Mouse (Mus musculus): Measurements from ENCODE around the gene Phkb. TPM values are rescaled to one million over a fixed set of nuclear protein-coding genes. Genes with fewer than 3 reads are reported as not detected.
"Not testable (repeated sequence)": the region's sequence is repeated elsewhere in the genome, so short reads cannot be mapped to it uniquely, and the experiment has no call there.

Phkb gene
- 60.5 and 61.2 TPM in 2 replicates for total RNA-seq (2021)
- long read RNA-seq, full-length matches to known transcripts: 1 of 18 reads
- long read RNA-seq, partial matches to known transcripts: 8 of 18 reads
- long read RNA-seq, other reads (novel, unspliced or antisense): 9 of 18 reads

DNA sequence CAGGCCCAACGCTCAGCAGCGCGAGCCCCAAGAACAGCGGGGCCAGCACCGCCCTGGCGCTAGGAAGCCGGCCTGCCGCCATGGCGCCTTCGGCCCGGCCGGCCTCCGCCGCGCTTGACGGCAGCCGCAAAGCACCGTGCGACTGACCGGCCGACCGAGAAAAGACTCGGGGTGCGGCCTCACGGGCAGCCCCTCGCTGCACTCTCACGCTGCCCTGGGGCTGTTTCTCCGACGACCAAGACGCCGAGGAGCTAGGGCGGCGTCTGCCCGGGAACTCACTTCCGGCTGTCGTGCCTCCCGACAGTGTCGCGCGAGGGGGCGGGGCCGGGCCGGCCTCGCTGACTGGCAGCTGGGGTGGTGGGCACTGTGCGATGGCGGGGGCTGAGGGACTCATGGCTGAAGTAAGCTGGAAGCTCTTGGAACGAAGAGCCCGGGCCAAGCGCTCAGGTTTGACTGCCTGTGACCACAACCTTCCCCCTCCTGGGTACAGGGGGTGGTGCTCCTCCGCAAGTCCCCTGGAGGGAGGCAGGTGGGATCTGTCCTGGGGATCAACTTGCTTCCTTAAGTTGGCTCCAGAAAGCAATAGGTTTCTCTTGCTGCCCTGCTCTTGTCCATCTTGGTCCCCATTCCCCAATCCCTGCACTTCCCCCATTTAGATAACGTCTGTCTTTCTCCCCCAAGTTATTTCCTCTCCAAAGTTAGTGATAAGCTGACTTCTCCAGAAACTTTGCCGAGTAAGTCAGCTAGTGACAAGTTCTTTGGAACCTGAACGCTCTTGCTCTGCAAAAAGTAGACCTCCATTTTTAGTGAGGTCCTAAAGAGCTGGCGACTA, at the start of gene Phkb, which contains the start of gene Itfg1:
Phkb (plus strand) TSS at position 303 of the 832 bp plus-strand sequence.
Itfg1 (minus strand) TSS at position 265 of the 832 bp plus-strand sequence.
- peak; percentile 91 for DNase-seq

- not testable (repeated sequence) for DNase-seq
These were observed 44.4 kb upstream of the Phkb start for GRCm38 (mm10) chr8:85796392-85796791.

DNA sequence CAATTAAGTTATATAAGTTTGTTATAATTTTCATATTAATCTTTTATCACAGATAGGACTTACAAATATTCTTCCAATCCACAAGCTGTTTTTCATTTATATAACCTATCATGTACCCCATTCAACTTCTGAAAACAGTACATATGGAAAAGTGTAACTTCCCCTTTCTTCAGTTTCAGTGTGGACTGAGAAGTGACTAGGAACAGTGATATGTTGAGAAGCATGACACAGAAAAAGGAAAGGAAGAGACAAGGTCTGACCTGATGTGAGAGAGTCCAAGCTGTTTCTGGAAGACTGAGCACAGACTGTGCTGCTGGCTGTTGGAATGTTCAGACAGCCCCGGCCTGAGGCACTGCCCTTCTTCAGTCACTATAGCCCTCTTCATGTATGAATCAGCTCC, 40.6 kb upstream of the Phkb start:
- DNase-seq: no peak

DNA sequence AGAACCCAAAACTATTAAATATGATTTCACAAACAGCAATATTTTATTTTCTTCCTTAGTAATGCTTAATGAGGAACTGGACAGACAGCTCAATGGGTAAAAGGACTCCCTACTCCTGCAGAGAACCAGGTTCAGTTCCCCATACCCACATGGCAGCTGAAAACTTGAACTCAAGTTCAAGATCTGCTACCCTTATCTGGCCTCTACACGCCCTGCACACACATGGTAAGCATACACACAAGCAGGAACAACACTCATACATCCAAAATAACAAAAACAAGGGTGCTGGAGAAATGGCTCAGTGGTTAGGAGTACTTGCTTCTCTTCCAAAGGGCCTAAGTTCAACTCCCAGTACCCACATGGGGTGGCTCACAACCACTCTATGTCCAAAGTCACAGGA, 39.4 kb upstream of the Phkb start:
- no peak for DNase-seq

- no peak for DNase-seq
These were observed 27.1 kb upstream of the Phkb start for GRCm38 (mm10) chr8:85813621-85814020.

- DNase-seq: no peak
These were observed 673 bp upstream of the Phkb start for GRCm38 (mm10) chr8:85839916-85840656.

GRCm38 (mm10) chr8:85841489-85841795, 683 bp downstream of the Phkb start:
- DNase-seq: no peak

DNA sequence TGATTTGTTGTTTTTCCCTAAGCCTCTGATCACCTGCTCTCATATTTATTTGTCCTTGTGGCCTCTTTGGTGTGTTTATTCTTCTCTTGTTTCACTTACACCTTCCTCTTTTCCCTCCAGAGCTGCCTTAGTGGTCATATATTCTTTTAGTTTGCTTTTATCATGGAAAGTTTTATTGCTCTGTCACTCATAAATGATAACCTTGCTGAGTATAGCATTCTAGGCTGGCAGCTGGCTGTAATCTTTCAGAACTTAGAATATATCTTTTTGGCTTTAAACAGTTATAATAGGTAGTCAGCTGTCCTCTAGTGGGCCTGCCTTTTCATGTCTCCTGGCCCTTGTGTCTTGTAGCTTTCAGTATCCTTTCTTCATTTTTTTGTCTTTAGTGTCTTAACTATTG, 5.1 kb downstream of the Phkb start:
- no peak for DNase-seq

DNA sequence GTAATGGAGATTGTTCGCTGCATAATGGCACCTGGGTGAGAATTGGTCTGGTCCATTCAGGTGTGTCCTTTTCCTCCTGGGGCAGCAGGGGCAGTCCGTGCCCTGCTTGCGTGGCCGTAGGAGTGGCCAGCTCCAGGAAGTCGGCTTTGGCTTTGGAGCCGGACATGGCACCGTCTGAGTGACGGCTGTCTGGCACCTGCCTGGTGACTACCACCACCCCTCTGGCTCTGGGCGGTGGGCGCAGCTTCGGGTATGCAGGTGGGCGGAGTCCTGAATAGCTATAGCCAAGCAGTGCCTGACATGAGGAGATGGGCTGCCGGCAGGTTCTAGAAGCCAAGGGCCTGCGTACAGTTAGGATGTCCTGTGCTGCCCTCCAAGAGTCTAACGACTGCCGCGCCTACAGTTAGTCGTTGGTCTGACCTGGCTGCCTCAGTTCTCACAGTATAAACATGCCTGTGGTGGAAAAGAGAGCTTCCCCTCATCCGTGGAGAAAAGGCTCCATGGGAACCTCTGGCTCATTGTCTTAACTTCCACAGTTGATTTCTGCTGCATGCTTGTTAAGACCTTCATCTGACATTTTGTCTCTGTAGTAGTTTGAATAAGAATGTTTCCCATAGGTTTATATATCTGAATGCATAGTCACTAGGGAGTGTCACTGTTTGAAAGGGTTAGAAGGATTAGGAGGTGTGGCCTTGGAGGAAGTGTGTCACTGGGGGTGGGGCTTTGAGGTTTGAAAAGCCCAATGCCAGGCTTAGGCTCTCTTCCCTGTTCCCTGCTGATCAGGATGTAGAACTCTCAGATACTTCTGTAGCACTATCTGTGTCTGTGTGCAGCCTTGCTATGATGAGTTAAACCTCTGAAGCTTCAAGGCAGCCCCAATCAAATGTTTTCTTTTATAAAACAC, 13.7 kb downstream of the Phkb start:
- no peak for DNase-seq

- DNase-seq: not testable (repeated sequence)
These were observed 16.6 kb downstream of the Phkb start for GRCm38 (mm10) chr8:85857227-85857896.

DNA sequence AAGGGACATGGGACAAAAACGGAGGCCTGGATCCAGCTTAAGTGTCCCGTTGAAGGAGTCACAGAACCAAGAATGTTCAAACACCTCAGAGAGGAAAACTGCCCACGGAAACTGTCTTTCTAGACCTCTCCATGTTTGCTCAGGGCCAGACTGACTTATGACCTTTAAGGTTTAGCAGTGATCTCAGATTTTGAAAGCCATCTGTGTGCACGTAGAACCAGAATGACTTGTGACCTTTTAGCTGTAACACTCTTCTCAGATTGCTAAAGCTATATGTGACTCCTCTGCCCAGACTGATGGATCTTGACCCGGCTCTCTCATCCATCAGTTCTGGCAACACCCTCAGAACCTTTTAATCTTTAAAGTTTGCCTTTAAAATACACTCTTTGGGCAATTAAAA, 19.9 kb downstream of the Phkb start:
- DNase-seq: no peak

DNA sequence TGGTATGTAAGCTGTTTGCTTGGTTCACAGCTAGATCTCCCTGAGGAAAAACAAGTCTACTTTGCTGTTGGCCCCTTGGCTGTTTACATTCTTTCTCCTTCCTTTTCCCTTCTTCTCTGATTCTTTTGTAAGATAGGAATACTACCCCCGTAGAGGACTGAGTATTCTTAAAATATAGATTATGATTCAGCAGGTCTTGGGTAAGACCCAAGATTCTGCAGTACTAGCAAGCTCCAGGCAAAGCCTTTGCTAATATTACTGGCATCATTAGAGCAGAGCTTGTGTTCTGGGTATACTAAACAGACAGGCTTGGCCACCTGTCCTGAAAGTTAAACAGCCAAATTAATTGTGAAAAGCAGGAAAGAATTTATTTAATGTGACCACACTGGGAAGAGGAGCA, 21.6 kb downstream of the Phkb start:
- DNase-seq: no peak

DNA sequence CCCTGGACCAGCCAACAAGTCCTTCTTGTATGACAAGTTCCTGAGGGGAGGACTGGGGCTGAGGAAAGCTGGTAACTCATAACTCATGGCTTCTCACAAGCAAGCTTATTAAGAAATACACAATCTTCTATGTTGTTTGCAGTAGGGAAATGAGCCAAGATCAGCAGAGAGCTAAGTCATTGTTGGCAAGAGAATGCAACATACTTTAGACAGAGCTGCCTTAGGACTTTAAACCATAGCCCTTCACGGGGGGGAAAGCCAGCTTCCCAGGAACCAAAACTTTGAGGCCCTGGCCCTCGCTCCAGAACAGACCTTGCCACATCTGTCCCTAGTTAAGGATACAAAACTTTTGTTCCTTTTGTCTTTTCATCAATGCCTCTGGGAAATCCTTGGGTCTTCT, 30.9 kb downstream of the Phkb start:
- no peak for DNase-seq

DNA sequence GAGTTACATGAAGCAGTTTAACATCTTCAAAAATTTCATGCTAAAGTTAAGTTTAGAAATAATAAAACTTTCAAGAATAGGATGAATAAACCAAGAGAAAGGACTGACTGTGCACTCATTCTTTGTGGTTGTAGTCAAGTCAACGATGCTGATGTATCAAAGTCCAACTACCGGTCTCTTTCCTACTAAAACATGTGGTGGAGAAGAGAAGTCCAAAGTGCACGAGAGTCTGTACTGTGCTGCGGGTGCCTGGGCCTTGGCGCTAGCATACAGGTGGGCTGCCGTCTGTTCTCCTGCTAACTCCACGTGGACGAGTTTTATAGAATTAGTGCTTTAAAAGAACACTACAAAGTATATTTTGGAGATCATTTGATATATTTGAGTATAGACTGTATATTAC, 37.2 kb downstream of the Phkb start:
- DNase-seq: no peak

GRCm38 (mm10) chr8:85879624-85880023, 38.9 kb downstream of the Phkb start:
- DNase-seq: no peak

GRCm38 (mm10) chr8:85884811-85885210, 44.1 kb downstream of the Phkb start:
- no peak for DNase-seq

GRCm38 (mm10) chr8:85897636-85898035, 56.9 kb downstream of the Phkb start:
- DNase-seq: no peak

DNA sequence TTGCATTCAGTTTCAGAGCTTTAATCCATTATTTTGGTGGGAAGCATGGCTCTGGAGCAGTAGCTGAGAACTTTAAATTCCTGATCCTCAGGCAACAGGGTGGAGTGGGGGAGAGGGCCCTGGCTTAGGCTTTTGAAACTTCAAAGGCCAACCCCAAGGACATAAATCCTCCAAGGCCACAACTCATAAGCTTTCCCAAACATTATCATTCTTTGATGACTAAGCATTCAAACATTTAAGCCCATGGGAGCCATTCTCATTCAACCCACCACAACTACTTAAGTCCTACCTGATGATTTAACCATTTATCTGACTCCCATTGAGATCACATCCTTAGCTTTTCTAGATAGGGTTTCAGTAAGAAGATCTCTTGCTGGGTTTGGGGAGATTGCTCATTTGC, 84.2 kb downstream of the Phkb start:
- DNase-seq: no peak

DNA sequence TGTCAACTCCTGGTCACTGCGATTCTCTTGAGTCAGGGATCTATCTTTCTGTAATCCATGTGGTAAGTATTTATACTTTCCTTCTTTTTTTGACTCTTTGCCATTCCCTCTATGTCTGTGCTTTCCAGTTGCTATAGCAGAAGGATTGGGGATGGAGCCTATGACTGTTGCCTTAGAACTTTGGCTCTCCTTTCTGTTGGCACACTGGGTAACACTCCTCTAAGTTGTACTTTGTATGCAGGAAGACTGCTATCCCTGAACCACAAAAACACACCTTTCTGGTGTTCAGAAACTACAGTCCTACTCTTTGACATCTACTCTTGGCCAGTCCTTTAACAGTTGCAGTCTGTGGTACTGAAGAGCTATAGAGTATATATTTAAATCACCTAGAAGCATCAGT, 84.8 kb downstream of the Phkb start:
- DNase-seq: no peak

GRCm38 (mm10) chr8:85926107-85926506, 85.3 kb downstream of the Phkb start:
- no peak for DNase-seq

- DNase-seq: no peak
These were observed 95.4 kb downstream of the Phkb start for GRCm38 (mm10) chr8:85936148-85936547.

DNA sequence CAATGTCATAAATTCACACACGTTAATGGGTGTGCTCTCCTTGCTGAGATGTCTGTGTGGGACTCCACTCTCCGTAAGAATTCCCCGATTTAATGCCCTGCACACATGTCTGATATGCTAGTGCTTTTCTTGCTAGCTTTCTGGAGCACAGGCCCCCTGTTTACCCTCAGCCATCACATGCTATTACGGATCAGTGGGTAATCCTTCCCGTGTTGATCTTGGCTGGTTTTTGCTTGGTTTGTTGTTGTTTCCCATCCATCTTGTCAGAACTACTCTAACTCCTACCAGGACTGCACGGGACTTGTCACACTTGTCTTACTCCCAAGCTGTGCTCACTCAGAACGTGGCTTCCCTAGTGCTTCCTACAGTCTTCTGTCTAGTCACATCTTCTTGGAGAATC, 96.6 kb downstream of the Phkb start:
- DNase-seq: no peak
